Mouse (Mus musculus) gastrocnemius, adult 8-10 months (tissue): ENCODE data around the gene Rraga. TPM values are rescaled to one million over a fixed set of nuclear protein-coding genes. Genes with fewer than 3 reads are reported as not detected.

ENCODE experiments used
- DNase-seq, 2 experiments: peaks; one replicate each; pipeline ENCODE4 v3.0.0; 2022; ENCODE audit warnings: low spot score in 2 of 2
- total RNA-seq, 4 experiments: library from RNA; stranded (reverse); gene quantifications; 2 replicates each; pipeline ENCODE4 v1.2.4; 2022

Rraga gene
- total RNA-seq: 10 to 100 TPM; 48.4 to 50.9 (median 50.4) TPM

DNA sequence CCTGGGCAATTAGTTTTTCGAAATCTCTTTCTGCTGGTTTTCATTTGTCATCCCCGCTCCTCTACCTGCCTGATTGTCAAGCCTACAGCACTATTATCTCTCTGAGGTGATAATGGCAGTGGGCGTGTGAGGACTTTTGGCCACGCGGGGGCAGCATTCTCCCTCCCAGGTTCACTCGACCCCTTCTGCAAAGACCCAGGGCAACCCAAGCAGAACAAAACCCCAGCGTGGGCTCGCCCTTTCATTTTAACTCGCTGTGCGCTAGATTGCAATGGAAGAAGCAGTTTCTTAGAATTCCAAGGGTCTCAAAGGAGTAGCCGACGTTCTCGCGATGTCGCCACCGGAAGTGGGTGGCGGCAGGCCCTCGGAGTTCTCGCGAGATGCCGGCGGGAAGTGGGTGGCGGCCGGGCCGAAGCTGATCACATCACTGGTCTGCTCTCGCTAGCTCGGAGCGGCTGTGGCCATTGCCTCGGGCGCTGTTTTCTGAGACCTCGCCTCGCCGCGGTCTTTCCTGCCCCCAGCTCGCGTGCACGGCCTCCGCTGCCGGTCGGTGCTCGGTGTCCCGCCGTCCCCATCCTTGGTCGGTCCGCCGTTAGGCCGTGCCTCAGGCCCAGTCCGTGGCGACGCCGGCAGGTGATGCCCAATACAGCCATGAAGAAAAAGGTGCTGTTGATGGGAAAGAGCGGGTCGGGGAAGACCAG is at the start of gene Rraga:
Gene Rraga (plus strand): TSS at position 386 of the 701 bp plus-strand sequence.
- peak; percentile 91 to 93 for DNase-seq

GRCm38 (mm10) chr4:86527162-86528136 is 48.0 kb upstream of the Rraga start:
- peak in 1 of 2 experiments; percentile 11 for DNase-seq

- no peak for DNase-seq
Observed at GRCm38 (mm10) chr4:86529161-86529560, 46.3 kb upstream of the Rraga start.

DNA sequence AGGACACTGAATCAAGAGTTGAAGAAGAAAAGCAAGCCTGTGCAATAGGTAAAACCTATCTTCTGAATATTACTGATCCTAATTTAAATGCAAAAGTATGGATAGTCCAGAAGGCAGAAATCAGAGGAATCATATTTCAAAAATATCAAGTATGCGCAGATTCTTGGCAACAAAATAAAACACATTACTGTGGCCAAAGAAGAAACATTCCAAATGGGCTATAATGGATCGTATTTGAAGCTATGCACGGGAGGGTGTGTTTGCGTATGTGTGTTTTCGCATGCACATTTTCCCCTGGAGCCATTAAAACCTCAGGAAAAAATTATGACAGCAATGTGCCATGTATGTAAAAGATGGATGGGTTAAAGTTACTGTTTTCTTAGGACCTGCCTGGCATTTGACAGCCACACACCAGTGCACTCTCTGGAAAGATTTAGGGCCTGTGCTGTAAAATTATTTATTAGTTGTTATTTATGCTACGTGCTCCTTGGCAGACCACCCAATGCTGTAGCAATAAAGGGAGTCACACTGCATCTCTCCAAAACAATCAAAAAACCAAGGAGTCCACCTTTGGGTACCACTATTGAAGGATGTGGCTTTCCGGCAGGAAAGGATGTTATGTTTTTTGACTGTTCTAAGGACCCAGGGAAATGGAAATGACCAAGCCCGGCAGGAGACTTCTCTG is 41.9 kb upstream of the Rraga start:
- no peak for DNase-seq

DNA sequence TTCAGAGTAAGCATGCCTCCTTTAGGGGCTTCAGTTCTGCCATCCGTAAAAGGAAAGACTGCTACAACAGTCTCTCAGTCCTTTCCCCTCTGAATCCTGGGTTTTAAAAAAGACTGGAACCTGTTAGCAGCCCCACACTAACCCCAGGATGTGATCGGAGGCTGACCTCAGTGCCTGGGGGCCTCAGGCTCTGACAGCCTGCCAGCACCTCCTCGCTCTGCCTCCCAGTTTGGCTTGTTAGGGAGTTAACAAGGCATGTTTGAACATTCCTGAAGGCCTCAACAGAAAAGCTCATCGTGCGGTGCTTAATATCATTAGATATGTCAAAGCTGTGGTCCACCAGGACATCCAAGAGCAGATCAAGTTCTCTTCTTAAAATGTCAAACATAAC is 41.4 kb upstream of the Rraga start:
- DNase-seq: no peak

GRCm38 (mm10) chr4:86537972-86538371 is 37.5 kb upstream of the Rraga start:
- no peak for DNase-seq

DNA sequence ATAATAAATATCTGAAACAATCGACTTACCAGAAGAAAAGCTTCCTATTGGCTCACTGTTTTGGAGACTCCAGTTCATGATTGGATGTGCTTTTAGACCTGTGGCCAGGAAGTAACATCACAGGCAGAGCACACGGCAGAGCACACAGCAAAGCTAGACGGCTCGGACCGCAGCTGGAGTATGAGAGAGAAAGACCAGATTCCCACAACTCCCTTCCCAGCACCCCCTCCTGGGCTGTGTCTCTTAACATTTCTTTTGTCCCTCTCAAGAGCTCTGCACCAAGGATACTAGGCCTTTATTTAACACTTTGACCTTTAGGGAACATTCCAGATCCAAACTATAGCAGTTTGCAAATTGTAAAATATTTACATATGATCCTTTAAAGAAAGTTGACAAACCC is 36.5 kb upstream of the Rraga start:
- DNase-seq: no peak

- no peak for DNase-seq
Observed at GRCm38 (mm10) chr4:86541573-86541972, 33.9 kb upstream of the Rraga start.

- DNase-seq: no peak
Observed at GRCm38 (mm10) chr4:86543999-86544398, 31.5 kb upstream of the Rraga start.

GRCm38 (mm10) chr4:86545615-86546014 is 29.9 kb upstream of the Rraga start:
- no peak for DNase-seq

- DNase-seq: no peak
Observed at GRCm38 (mm10) chr4:86548332-86548731, 27.1 kb upstream of the Rraga start.

DNA sequence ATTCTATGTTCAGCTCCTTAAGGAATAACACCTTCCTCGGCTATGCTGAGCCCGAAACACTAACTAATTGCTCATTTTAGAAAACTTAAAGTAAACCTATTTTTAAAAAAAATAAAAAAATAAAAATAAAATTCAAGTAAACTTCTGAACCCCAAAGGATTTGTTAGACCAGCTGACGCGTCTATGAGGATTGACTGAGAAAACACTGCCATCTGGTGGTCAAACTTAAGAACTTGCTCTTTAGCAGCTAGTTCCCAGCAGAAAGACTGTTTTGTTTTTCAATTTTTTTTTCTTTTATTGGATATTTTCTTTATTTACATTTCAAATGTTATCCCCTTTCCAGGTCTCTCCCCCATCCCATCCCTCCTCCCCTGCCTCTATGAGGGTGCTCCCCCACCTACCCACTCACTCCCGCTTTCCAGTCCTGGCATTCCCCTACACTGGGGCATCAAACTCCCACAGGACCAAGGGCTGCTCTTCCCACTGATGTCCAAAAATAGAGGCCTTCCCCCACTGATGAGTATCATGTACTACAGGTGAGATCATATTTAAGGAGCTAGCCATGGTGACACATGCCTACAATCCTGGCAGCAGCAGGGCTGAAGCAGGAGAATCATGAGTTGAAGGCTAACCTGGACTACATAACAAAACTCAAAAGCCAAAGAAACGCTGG is 20.3 kb upstream of the Rraga start:
- DNase-seq: no peak

GRCm38 (mm10) chr4:86557371-86557770 is 18.1 kb upstream of the Rraga start:
- no peak for DNase-seq

- DNase-seq: no peak
Observed at GRCm38 (mm10) chr4:86558228-86558627, 17.2 kb upstream of the Rraga start, which contains the start of gene Saxo1. TSS of gene Saxo1 (minus strand) at chr4:86558328.

- no peak for DNase-seq
Observed at GRCm38 (mm10) chr4:86559006-86559405, 16.5 kb upstream of the Rraga start.

DNA sequence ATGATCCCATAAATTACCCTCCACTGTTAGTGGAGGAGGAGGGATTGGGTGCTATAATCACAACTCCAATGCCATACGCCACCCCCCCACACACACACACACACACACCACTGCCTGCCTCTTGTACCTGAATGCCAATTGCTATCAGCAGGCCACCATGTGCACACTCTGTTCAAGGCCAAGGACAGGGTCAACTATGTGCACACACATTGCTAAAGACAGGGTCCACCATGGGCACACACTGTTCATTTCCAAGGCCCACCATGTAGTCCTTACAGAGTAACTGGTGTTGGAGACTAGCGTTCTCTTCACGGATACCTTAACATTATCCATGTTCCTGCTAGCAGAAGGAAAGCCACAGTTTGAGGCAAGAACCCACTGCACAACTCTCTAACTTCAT is 14.4 kb upstream of the Rraga start:
- no peak for DNase-seq

DNA sequence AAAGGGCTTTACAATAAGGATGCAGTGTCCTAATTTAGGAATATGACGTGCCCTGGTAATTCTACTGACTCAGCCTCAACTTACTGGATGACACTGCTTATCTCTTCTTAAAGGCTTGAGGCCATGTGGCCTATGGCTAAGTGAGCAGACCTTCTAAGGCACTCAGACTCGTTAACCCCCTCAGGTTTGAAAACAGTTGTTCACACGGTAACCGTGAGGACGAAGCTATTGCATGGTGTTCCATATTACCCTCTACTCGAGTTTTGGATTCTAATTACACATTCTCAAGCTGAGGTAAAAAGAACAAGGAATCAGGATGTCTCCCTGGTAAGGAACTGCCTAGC is 557 bp upstream of the Rraga start:
- DNase-seq: no peak

DNA sequence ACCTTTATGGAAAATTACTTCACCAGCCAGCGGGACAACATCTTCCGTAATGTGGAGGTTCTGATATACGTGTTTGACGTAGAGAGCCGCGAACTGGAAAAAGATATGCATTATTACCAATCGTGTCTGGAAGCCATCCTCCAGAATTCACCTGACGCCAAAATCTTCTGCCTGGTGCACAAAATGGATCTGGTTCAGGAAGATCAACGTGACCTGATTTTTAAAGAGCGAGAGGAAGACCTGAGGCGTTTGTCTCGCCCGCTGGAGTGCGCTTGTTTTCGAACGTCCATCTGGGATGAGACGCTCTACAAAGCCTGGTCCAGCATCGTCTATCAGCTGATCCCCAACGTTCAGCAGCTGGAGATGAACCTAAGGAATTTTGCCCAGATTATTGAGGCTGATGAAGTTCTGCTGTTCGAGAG is 663 bp downstream of the Rraga start:
- DNase-seq: no peak

GRCm38 (mm10) chr4:86576630-86577225 is 1.3 kb downstream of the Rraga start:
- no peak for DNase-seq

DNA sequence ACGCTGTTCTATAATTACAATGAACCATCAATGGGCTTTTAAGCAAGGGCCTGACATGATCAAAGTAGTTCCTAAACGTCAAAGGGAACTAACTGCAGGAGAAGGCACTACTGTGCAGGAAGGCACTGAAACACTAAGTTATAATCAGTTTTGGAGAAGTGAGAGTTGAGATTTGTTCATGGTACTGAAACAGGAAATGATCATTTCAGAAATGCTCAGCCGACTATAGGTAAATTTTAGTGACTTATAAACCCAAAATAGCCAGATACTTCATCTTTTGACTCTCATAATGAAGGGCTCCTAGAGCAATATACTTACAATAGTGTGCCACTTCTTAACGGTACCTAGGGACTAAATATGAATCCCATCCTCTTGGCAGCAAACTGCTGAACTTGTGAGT is 4.6 kb downstream of the Rraga start:
- no peak for DNase-seq

DNA sequence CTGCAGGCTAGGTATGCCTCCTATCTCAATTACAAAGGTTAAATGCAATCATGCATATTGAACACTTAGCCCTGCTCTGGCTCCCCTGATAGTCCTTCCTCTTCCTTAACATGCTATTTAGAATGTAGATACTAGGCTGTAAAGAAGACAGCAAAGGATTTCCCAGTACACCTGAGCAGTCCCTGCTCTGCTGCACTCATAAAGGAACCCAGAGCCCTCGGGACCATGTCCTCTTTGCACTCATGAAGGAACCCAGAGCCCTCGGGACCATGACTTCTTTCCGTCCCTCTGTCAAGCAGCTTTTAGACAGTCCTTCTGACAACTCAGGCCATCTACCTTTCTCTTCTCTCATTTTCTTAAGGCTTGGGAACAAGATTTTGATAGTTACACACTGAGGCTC is 5.1 kb downstream of the Rraga start:
- DNase-seq: no peak
